Mouse (Mus musculus) midbrain, embryonic 16.5 days (tissue): ENCODE measurements at regions not wholly inside any gene's neighbourhood (a gene's known extent, or its start where the extent isn't known, plus 50 kb on each side); places are given as distances from the start of the nearest gene placed in this dataset.

Experiments
- ATAC-seq: fragments of 200-750 bp; cut with Nextera tagmentation; 2 replicates; pipeline ENCODE4 v1.8.0; 2017; ENCODE audit warnings: moderate TSS enrichment
- H3K27ac ChIP-seq: fragments of 300-500 bp; sonication (generic); 2 replicates; pipeline ENCODE4 v1.5.1; 2014; ENCODE audit warnings: mild to moderate bottlenecking, low read length, mixed read lengths
- H3K27me3 ChIP-seq: fragments of 300-500 bp; sonication (generic); 2 replicates; pipeline ENCODE4 v1.6.1; 2014; ENCODE audit warnings: low read depth, low read length, mixed read lengths; ENCODE audit not compliant: control insufficient read depth, insufficient read depth
- H3K36me3 ChIP-seq: fragments of 300-500 bp; sonication (generic); 2 replicates; pipeline ENCODE4 v1.6.1; 2014; ENCODE audit warnings: mild to moderate bottlenecking, low read length, moderate library complexity, mixed read lengths; ENCODE audit not compliant: control insufficient read depth, insufficient read depth
- H3K4me1 ChIP-seq: fragments of 300-500 bp; sonication (generic); 2 replicates; pipeline ENCODE4 v1.6.1; 2014; ENCODE audit warnings: mild to moderate bottlenecking, low read length, mixed read lengths; ENCODE audit not compliant: control insufficient read depth, insufficient read depth
- H3K4me2 ChIP-seq: fragments of 300-500 bp; sonication (generic); 2 replicates; pipeline ENCODE4 v1.6.1; 2014; ENCODE audit warnings: mild to moderate bottlenecking, low read length, mixed read lengths
- H3K4me3 ChIP-seq: fragments of 300-500 bp; sonication (generic); 2 replicates; pipeline ENCODE4 v1.5.1; 2014; ENCODE audit warnings: low read depth, mild to moderate bottlenecking, low read length, moderate library complexity, mixed read lengths
- H3K9ac ChIP-seq: fragments of 300-500 bp; sonication (generic); 2 replicates; pipeline ENCODE4 v1.6.1; 2014; ENCODE audit warnings: low read depth, low read length, mixed read lengths
- H3K9me3 ChIP-seq: fragments of 300-500 bp; sonication (generic); replicated peaks from 2 replicates; pipeline ENCODE4 v1.6.1; 2014; ENCODE audit warnings: mild to moderate bottlenecking, low read length, mixed read lengths; ENCODE audit not compliant: control insufficient read depth, poor library complexity, severe bottlenecking
- WGBS: fragments of 180-500 bp; shearing (Covaris S2); extraction: QIAGEN DNeasy Blood & Tissue Kit; methylation state at CpG from one replicate; pipeline ENCODE4 v1.1.7; 2014; 5-methylcytosine and 5-hydroxymethylcytosine counted together

DNA sequence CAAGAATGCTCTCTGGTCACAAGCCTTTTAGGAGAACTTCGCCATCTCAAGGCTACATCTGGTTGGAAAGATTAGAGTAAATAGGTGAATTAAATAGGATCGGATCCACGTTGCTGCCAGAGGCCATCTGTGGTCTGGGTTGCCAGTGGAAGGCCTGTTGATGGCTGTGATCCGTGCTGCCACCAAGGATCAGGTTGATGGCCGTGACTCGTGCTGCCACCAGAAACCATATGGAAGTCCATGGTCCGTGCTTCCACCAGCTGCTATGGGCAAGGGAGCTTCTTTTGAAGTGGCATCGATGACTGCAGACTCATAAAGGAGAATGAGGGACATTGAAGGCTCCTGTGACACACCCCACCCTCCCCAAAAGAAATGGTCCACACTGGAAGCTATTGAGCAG is 79.6 kb downstream of the Atp1a1 start:
- H3K27ac ChIP-seq, result no peak overlapping the region
- H3K36me3 ChIP-seq, result no peaks in the 10 kb centered on the region
- H3K4me2 ChIP-seq, result no peak overlapping the region
- H3K4me1 ChIP-seq, result peaks cover 27% of the 10 kb centered on the region
- H3K9me3 ChIP-seq, result no peaks in the 10 kb centered on the region
- WGBS, result 81% methylated on average over 8 of the region's 8 CpGs
- no peak overlapping the region for H3K9ac ChIP-seq
- H3K27me3 ChIP-seq, result no peaks in the 10 kb centered on the region
- H3K4me3 ChIP-seq, result no peak overlapping the region
- ATAC-seq, result no peak

DNA sequence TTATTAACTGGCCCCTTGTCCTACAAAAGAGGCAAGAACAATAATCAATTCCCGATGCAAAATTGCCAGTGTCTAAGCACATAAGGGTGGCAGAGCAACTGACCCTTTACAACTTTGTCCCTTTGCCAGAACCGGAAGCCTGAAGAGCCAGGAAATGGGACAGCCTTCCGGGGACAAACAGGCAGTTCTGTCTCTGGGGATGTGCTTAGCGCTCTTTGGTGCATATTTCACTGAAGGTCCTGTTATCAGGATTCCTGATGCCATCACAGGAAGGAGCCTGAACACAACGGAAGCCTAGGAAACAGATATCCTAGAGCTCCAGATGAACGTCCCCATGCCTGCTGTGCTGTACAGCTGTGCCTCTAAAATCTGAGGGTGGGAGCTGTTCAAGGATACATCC is 80.0 kb downstream of the Atp1a1 start:
- Histone ChIP-seq H3K27me3 (no peaks in the 10 kb centered on the region), H3K9ac (no peak overlapping the region), H3K4me1 (peaks cover 26% of the 10 kb centered on the region), H3K9me3 (no peaks in the 10 kb centered on the region), H3K4me3 (no peak overlapping the region), H3K27ac (no peak overlapping the region), H3K36me3 (no peaks in the 10 kb centered on the region), H3K4me2 (no peak overlapping the region)
- WGBS, result 72% methylated on average over 6 of the region's 6 CpGs
- ATAC-seq, result no peak

DNA sequence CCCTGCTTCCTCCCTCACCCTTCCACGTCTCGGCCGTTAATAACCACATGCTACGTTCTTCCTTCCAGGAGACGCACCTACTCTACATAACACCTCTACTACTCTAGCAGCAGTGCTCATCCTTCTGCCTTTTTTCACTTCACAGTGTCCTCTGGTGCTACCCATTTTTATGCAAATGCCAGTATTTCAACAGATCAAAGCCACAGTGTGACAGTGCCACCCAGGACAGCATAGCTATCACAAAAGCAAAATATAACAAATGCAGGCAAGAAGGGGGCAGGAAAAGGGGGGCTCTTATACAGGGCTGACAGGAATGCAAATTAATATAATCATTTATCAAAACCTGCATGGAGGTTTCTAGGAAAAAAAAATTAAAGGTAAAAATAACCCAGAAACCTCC is 81.2 kb downstream of the Atp1a1 start:
- H3K9ac ChIP-seq, result no peak overlapping the region
- H3K4me2 ChIP-seq, result no peak overlapping the region
- no peaks in the 10 kb centered on the region for H3K9me3 ChIP-seq
- H3K4me1 ChIP-seq, result peaks cover 15% of the 10 kb centered on the region
- 41% methylated on average over 5 of the region's 5 CpGs for WGBS
- H3K36me3 ChIP-seq, result no peaks in the 10 kb centered on the region
- H3K27me3 ChIP-seq, result no peaks in the 10 kb centered on the region
- H3K27ac ChIP-seq, result 0 out of 2 replicates have a peak overlapping the region, but pooled peaks have one; percentile 36
- peak; percentile 57 for ATAC-seq
- H3K4me3 ChIP-seq, result no peak overlapping the region

DNA sequence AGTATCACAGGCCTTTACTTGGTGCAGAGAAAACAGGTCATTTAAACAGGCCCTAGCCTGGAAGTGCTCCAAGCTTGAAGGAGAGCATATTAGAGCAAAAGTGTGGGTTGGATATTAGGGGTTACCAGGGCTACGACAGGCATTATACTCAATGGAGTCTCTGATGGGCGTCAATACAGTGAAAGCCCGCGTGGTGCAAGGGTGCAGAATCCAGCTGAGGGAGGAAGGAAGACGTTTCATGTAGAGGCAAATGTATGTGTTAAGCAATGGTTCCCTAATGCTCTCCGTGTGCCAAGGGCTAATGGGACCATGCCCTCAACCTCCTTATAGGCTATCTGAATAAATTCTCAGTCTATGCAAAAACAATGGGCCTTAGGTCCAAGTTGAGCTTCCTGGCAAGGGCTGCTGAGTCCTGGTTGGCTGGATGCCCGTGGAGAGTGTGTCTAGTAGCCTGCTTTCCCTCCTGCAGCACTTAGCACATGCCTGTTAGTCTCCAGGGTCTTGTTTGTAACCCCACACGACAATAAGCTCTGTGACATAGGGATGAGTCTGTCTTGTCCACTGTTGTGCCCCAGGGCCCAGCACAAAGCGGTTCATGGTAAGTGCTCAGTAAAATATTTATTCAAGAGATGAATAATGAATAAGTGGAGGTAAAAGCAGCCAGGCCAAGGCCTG is 82.1 kb downstream of the Atp1a1 start:
- Histone ChIP-seq H3K4me3 (no peak overlapping the region), H3K27me3 (no peaks in the 10 kb centered on the region), H3K4me2 (no peak overlapping the region), H3K9me3 (no peaks in the 10 kb centered on the region), H3K27ac (peak overlapping the region; percentile 36; the same call in 1 of the 2 replicates), H3K36me3 (no peaks in the 10 kb centered on the region), H3K9ac (no peak overlapping the region), H3K4me1 (peaks cover 15% of the 10 kb centered on the region)
- ATAC-seq, result peak; percentile 56
- 47% methylated on average over 9 of the region's 9 CpGs for WGBS

DNA sequence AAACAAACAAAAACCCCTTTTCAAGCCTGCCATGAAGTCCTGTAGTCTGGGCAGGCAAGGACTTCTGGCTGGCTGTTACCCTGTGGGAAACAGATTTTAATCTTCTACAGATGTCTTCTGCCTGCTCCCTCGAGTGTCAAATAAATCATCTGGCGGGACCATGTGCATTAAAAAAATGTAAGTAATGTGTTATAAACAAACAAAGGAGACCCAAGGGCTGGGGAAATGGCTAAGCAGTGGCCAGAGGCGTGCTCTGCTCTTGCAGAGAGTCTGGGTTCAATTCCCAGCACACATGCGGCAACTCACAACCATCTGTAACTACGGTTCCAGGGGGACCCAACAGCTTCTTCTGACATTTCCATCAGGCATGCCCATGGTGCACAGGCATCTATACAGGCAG is 83.3 kb downstream of the Atp1a1 start:
- Histone ChIP-seq H3K4me1 (peaks cover 22% of the 10 kb centered on the region), H3K27me3 (no peaks in the 10 kb centered on the region), H3K9me3 (no peaks in the 10 kb centered on the region), H3K4me3 (no peak overlapping the region), H3K27ac (no peak overlapping the region), H3K36me3 (no peaks in the 10 kb centered on the region), H3K4me2 (no peak overlapping the region), H3K9ac (no peak overlapping the region)
- WGBS, result 85% methylated on average over 5 of the region's 5 CpGs
- ATAC-seq, result no peak

DNA sequence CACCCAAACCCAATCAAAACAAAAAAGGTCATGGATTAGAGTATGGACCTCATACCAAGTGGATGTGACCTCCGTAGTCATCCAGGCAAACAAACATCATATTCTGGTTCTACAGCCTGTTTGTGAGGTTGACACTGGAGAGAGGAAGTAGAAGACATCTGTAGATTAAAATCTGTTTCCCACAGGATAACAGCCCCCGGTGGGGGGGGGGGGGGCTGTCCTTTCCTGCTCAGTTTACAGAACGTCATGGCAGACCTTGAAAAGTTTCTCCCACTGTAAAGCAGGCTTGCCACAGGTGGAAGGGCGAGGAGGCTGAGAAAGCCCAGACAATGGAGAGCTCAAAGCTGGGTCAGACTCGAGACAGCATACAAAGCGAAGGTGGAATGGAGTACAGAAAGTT is 84.4 kb downstream of the Atp1a1 start:
- no peak overlapping the region for H3K4me2 ChIP-seq
- H3K36me3 ChIP-seq, result no peaks in the 10 kb centered on the region
- no peak overlapping the region for H3K9ac ChIP-seq
- no peaks in the 10 kb centered on the region for H3K27me3 ChIP-seq
- WGBS, result 87% methylated on average over 6 of the region's 6 CpGs
- ATAC-seq, result no peak
- peaks cover 22% of the 10 kb centered on the region for H3K4me1 ChIP-seq
- no peak overlapping the region for H3K27ac ChIP-seq
- no peak overlapping the region for H3K4me3 ChIP-seq
- H3K9me3 ChIP-seq, result no peaks in the 10 kb centered on the region

DNA sequence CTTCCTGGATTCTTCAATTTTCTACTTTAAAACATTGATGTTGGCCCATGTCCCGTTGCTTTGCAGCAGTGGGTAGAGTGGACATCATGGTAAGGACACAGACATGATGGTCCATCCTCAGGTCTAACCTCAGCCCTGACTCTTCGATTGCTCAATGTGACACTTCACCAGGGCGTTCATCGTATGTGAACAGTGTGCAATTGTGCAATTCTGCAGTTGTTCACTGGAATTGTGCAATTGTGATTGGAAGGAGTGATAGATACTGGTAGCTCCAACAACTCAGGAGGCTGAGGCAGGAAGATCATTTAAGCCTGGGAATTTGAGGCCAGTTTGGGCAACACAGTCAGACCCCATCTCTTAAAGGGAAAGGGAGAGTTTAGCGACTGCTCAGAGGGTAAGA is 84.9 kb downstream of the Atp1a1 start:
- WGBS, result 92% methylated on average over 5 of the region's 5 CpGs
- H3K36me3 ChIP-seq, result no peaks in the 10 kb centered on the region
- no peak overlapping the region for H3K27ac ChIP-seq
- no peak for ATAC-seq
- no peak overlapping the region for H3K9ac ChIP-seq
- no peak overlapping the region for H3K4me2 ChIP-seq
- no peak overlapping the region for H3K4me3 ChIP-seq
- no peaks in the 10 kb centered on the region for H3K27me3 ChIP-seq
- H3K4me1 ChIP-seq, result peaks cover 22% of the 10 kb centered on the region
- H3K9me3 ChIP-seq, result no peaks in the 10 kb centered on the region

DNA sequence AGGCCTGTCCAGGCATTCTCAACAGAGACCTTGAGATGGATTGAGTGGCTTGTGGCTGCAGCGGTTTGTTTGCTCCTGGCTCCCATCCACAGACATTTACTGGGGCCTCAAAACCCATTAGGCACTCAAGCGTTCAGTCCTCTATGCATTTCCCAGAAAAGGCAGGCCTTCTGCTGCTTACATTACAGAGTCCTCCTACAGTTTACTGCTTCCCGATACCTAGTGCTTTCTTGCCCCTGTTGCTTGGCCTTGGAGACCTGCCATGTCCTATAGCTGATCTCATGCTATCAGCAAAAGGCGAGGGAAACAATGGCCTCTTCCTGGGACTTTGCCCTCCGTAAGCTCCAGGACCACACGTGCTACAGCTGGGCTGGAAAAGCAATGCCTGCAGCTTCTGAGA is 85.7 kb downstream of the Atp1a1 start:
- Histone ChIP-seq H3K27me3 (no peaks in the 10 kb centered on the region), H3K4me3 (no peak overlapping the region), H3K9me3 (no peaks in the 10 kb centered on the region), H3K9ac (no peak overlapping the region), H3K4me2 (no peak overlapping the region), H3K4me1 (peaks cover 23% of the 10 kb centered on the region), H3K27ac (no peak overlapping the region), H3K36me3 (no peaks in the 10 kb centered on the region)
- ATAC-seq, result no peak
- WGBS, result 37% methylated on average over 6 of the region's 6 CpGs

DNA sequence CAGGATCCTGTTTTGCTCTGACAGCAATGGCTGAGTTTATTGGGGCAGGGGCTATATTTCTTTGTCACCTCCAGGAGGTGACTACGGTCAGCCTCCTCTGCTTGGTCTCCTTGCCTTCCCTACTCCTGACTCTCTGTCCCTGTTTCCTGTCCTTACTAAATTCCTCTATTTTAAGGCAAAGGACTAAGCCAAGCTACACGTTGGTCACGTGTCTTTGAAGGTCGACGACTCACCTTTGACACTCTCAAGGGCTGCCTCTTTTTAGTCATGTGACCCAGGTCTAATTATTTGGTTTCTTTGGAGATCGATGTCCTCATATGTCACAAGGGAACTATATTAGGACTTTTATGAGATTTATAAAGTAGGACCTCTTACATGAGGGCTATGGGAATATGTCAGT is 86.9 kb downstream of the Atp1a1 start:
- Histone ChIP-seq H3K4me1 (peaks cover 21% of the 10 kb centered on the region), H3K4me2 (no peak overlapping the region), H3K9me3 (no peaks in the 10 kb centered on the region), H3K27ac (no peak overlapping the region), H3K36me3 (no peaks in the 10 kb centered on the region), H3K27me3 (no peaks in the 10 kb centered on the region), H3K4me3 (no peak overlapping the region), H3K9ac (no peak overlapping the region)
- WGBS, result 83% methylated on average over 6 of the region's 6 CpGs
- no peak for ATAC-seq
